ENCODE assay signal across 33 mouse cellular contexts in the genomic region with DNA sequence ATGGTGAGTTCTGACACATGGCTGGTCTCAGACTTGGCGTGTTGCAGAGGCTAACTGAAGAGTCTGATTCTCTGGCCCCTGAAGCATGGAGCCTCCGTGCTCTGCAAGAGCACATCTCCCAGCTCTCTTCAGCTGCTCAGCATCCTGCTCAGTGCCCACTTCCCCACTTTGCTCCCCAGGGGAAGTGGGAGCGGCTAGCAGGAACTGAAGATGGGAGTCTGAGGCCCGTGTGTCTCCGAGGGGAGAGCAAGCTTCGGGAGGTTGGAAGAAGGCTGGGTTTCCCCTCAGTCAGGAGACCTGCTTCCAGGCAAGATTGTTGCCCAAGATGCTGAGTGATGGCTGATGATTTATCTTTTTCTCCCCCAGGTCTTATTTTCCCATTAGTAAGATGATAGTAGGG. TPM values are rescaled to one million over a fixed set of nuclear protein-coding genes. Genes with fewer than 3 reads are reported as not detected.
A peak's percentile ranks its signal among the peaks of the same experiment; 100 is the strongest.
DNase-seq lines count a peak whose midpoint lies in the region; ATAC-seq and TF ChIP-seq lines count a peak whose summit lies in the region.
"Had no signal": no experiment of that assay in that cellular context is flagged by ENCODE, and none has a peak within 500 bp of the region (broad histone marks: within the 10 kb centered on the region; RNA-seq: fewer than 3 reads in every experiment).

No protein-coding gene starts in this region.

- H3K9ac ChIP-seq in hindbrain, embryonic 14.5 days: no peak overlapping the region
- H3K9ac ChIP-seq: embryonic facial prominence, embryonic 15.5 days; forebrain, embryonic 12.5 days; forebrain, postnatal 0 days; heart, embryonic 13.5 days; hindbrain, embryonic 15.5 days; limb, embryonic 13.5 days; liver, embryonic 15.5 days; lung, embryonic 15.5 days; neural tube, embryonic 15.5 days had no signal

- H3K27ac ChIP-seq in gastrocnemius, adult 2 months: peak overlapping the region; percentile 48
- peak overlapping the region; percentile 25 for H3K27ac ChIP-seq in spleen, adult 2 months (ENCODE audit: insufficient read depth, low read length)
- no peak overlapping the region for H3K27ac ChIP-seq in hindbrain, embryonic 14.5 days
- H3K27ac ChIP-seq: embryonic facial prominence, embryonic 10.5 days; embryonic facial prominence, embryonic 15.5 days; forebrain, embryonic 12.5 days; heart, adult 2 months; heart, embryonic 13.5 days; hindbrain, embryonic 15.5 days; limb, embryonic 13.5 days; liver, embryonic 15.5 days; lung, embryonic 15.5 days; neural tube, embryonic 15.5 days had no signal

- intact Hi-C loops in gastrocnemius, adult 2 months (cut with DNase I): no loop called here
- intact Hi-C loops in left cerebral cortex, postnatal 36 days (cut with DNase I): no loop called here

- no peaks in the 10 kb centered on the region for H3K36me3 ChIP-seq in spleen, adult 2 months (ENCODE audit: control insufficient read depth, insufficient read depth, low read length)
- H3K36me3 ChIP-seq in hindbrain, embryonic 14.5 days (replicated peaks; ENCODE audit: control insufficient read depth, insufficient read depth): no peaks in the 10 kb centered on the region
- H3K36me3 ChIP-seq: embryonic facial prominence, embryonic 10.5 days; embryonic facial prominence, embryonic 15.5 days; forebrain, embryonic 12.5 days; heart, embryonic 13.5 days; hindbrain, embryonic 15.5 days; limb, embryonic 13.5 days; liver, embryonic 15.5 days; lung, embryonic 15.5 days; neural tube, embryonic 15.5 days had no signal

- TF ChIP-seq CTCF in gastrocnemius, adult 2 months (IDR thresholded peaks at IDR 0.05): no peak
- TF ChIP-seq CTCF in spleen, adult 2 months (IDR thresholded peaks at IDR 0.05; ENCODE audit: extremely low read depth, insufficient read depth, insufficient read length, insufficient replicate concordance): no peak

- no peaks in the 10 kb centered on the region for H3K9me3 ChIP-seq in hindbrain, embryonic 14.5 days (ENCODE audit: control insufficient read depth, low read length)
- H3K9me3 ChIP-seq: embryonic facial prominence, embryonic 10.5 days; embryonic facial prominence, embryonic 15.5 days; forebrain, embryonic 12.5 days; heart, embryonic 13.5 days; hindbrain, embryonic 15.5 days; limb, embryonic 13.5 days; liver, embryonic 15.5 days; lung, embryonic 15.5 days; neural tube, embryonic 15.5 days had no signal

- WGBS in spleen, adult 2 months: 29% methylated on average over 6 of the region's 6 CpGs
- WGBS in hindbrain, embryonic 14.5 days: 72% methylated on average over 6 of the region's 6 CpGs

- no peak overlapping the region for H3K4me2 ChIP-seq in hindbrain, embryonic 14.5 days (replicated peaks)
- H3K4me2 ChIP-seq: embryonic facial prominence, embryonic 15.5 days; forebrain, embryonic 12.5 days; heart, embryonic 13.5 days; hindbrain, embryonic 15.5 days; limb, embryonic 13.5 days; liver, embryonic 15.5 days; lung, embryonic 15.5 days; neural tube, embryonic 15.5 days had no signal

- TF ChIP-seq POLR2A in spleen, adult 2 months (IDR thresholded peaks at IDR 0.05; ENCODE audit: low read depth, low read length): no peak

- no peak overlapping the region for H3K4me3 ChIP-seq in gastrocnemius, adult 2 months
- H3K4me3 ChIP-seq in spleen, adult 2 months (ENCODE audit: extremely low read depth, insufficient read depth, insufficient read length): no peak overlapping the region
- H3K4me3 ChIP-seq in hindbrain, embryonic 14.5 days (replicated peaks; ENCODE audit: low read length): no peak overlapping the region
- H3K4me3 ChIP-seq: embryonic facial prominence, embryonic 10.5 days; embryonic facial prominence, embryonic 15.5 days; forebrain, embryonic 12.5 days; heart, adult 2 months; heart, embryonic 13.5 days; hindbrain, embryonic 15.5 days; limb, embryonic 13.5 days; liver, embryonic 15.5 days; lung, embryonic 15.5 days; neural tube, embryonic 15.5 days had no signal

- H3K4me1 ChIP-seq in spleen, adult 2 months (ENCODE audit: control insufficient read depth, insufficient read depth, insufficient read length): peaks cover 3% of the 10 kb centered on the region; the same call in 1 of the 2 replicates
- peaks cover 3% of the 10 kb centered on the region for H3K4me1 ChIP-seq in hindbrain, embryonic 14.5 days (replicated peaks; ENCODE audit: control insufficient read depth, insufficient read depth, low read length)

- no peaks in the 10 kb centered on the region for H3K27me3 ChIP-seq in spleen, adult 2 months (ENCODE audit: control insufficient read depth, insufficient read depth, low read length)
- no peaks in the 10 kb centered on the region for H3K27me3 ChIP-seq in hindbrain, embryonic 14.5 days (ENCODE audit: control insufficient read depth, insufficient read depth, low read length)
- H3K27me3 ChIP-seq: embryonic facial prominence, embryonic 15.5 days; forebrain, embryonic 12.5 days; heart, embryonic 13.5 days; hindbrain, embryonic 15.5 days; limb, embryonic 13.5 days; liver, embryonic 15.5 days; lung, embryonic 15.5 days; neural tube, embryonic 15.5 days had no signal

- ATAC-seq in granulocyte monocyte progenitor cell, adult 5-6 weeks (replicated peaks; ENCODE audit: poor library complexity, severe bottlenecking): peak; percentile 70
- ATAC-seq in hindbrain, embryonic 14.5 days (ENCODE audit: low FRiP score): no peak
- ATAC-seq in CD4-positive, CD25-positive, alpha-beta regulatory T cell, adult 4 months: no peak
- ATAC-seq: forebrain, postnatal 0 days; inflammation-experienced regulatory T-cells, adult 6 months had no signal

- DNase-seq in gastrocnemius, adult 2 months: peak; percentile 43
- DNase-seq in gastrocnemius, postnatal 10 days: no peak
- no peak for DNase-seq in spleen, adult 2 months (ENCODE audit: low read depth in 1 of 2, low spot score in 2 of 2)
- DNase-seq in spleen, adult 12 weeks (ENCODE audit: low spot score): no peak
- DNase-seq in left cerebral cortex, postnatal 36 days (ENCODE audit: low spot score in 2 of 2): no peak
- DNase-seq in hindbrain, embryonic 14.5 days (ENCODE audit: low spot score): no peak
- DNase-seq: adrenal gland, postnatal 25 days; cerebellum, adult 9-10 months; forebrain, postnatal 0 days; gastrocnemius, postnatal 25 days; heart, postnatal 10 days; kidney, adult 11 months; kidney, postnatal 14 days; layer of hippocampus, adult 9-11 months; midbrain, embryonic 14.5 days; retina, postnatal 1 day; right cerebral cortex, postnatal 14 days; thymus, adult 2 months; thymus, postnatal 36 days had no signal

RNA-seq across cellular contexts. Expression of a gene that starts 4.0 kb away (rescaled TPM):
- 100 to 1,000 TPM; 730 to 837 TPM for total RNA-seq in gastrocnemius, adult 2 months (2021)
- 100 to 1,000 TPM; 405 to 444 TPM for total RNA-seq in gastrocnemius, postnatal 10 days (2021)
- polyA plus RNA-seq in spleen, adult 2 months (2012; rRNA removed): 1,338 and 1,442 TPM in 2 replicates
- 263 and 293 TPM in 2 replicates for total RNA-seq in granulocyte monocyte progenitor cell, adult 5-6 weeks (2014; fragmentation: Nextera tagmentation)
- total RNA-seq in granulocyte monocyte progenitor cell, adult 5-6 weeks (2017): 243 and 253 TPM in 2 replicates
- total RNA-seq in left cerebral cortex, postnatal 36 days (2021): 1,000 to 10,000 TPM; 1,489 to 1,662 TPM
- polyA plus RNA-seq in hindbrain, embryonic 14.5 days (2014; fragmentation: Nextera tagmentation; extraction: Ambion mirVana): 147 and 180 TPM in 2 replicates
- polyA plus RNA-seq in CD4-positive, CD25-positive, alpha-beta regulatory T cell, adult 4 months (2017; shearing (Covaris generic)): 100 to 1,000 TPM in 1 of 2 experiments, 10 to 100 TPM in 1; 89.0 to 427 TPM

RNA-seq across cellular contexts. Expression of a gene that starts 54.3 kb away (rescaled TPM):
- under 1 TPM; 0.23 to 0.64 TPM for total RNA-seq in gastrocnemius, adult 2 months (2021)
- 1 to 10 TPM; 1.9 to 2.1 TPM for total RNA-seq in gastrocnemius, postnatal 10 days (2021)
- polyA plus RNA-seq in spleen, adult 2 months (2012; rRNA removed): 89.3 and 105 TPM in 2 replicates
- not detected in 2 replicates for total RNA-seq in granulocyte monocyte progenitor cell, adult 5-6 weeks (2014; fragmentation: Nextera tagmentation)
- not detected in 2 replicates for total RNA-seq in granulocyte monocyte progenitor cell, adult 5-6 weeks (2017)
- total RNA-seq in left cerebral cortex, postnatal 36 days (2021): 1 to 10 TPM; 1.6 to 2.2 TPM
- 1.2 TPM in 2 replicates for polyA plus RNA-seq in hindbrain, embryonic 14.5 days (2014; fragmentation: Nextera tagmentation; extraction: Ambion mirVana)
- under 1 TPM; 0.11 to 0.51 TPM for polyA plus RNA-seq in CD4-positive, CD25-positive, alpha-beta regulatory T cell, adult 4 months (2017; shearing (Covaris generic))
- total RNA-seq: MEL had no signal
